Mouse (Mus musculus) heart, adult 2 months (tissue): ENCODE measurements around the gene Lin7a.

Experiments used
- CTCF ChIP-seq: fragments of 200-600 bp; IDR thresholded peaks from 2 replicates; pipeline ENCODE4 v1.8.1; 2022; ENCODE audit warnings: antibody characterized with exemption, mild to moderate bottlenecking, moderate library complexity
- POLR2A ChIP-seq: fragments of 200-500 bp; IDR thresholded peaks from 2 replicates; pipeline ENCODE4 v1.6.1; 2011; ENCODE audit warnings: mild to moderate bottlenecking, low read depth, low read length, control low read depth; ENCODE audit not compliant: insufficient read depth

DNA sequence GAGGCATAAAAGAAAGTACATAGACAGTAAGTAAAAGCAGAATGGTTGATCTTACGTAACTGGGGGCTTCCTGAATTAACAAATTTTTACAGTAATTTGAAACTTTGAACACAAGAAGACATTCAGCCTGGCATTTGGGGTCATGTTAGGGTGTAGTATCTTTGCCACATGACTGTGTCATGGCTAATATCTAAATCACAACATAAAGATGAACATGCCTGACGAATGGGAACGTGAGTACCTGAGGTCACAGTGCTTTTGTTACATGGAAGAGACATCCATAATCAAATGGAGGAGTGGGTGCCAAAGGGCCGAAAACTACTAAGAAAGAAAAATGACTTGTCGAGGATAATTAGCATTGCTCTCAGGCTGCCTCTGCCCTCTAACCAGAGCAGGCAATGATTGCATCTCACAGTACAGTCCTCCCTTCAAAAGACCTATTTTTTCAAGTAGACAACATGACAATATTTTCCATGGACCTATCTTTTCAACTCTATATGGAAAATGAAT is 15.0 kb upstream of the Lin7a start:
- no peak for TF ChIP-seq POLR2A
- no peak for TF ChIP-seq CTCF
